Mouse (Mus musculus) splenic B cell, adult 2 months (primary cell): ENCODE measurements around the gene Trim14.

Experiments
- DNase-seq: peaks from one replicate; pipeline ENCODE4 v3.0.0-alpha.2; 2011; ENCODE audit warnings: low read depth, low spot score
- H3K27me3 ChIP-seq: 2 replicates; pipeline ENCODE4 v1.6.1; 2012; ENCODE audit warnings: mild to moderate bottlenecking, low read length, moderate library complexity, mixed read lengths; ENCODE audit not compliant: control insufficient read depth, poor library complexity, insufficient read depth, severe bottlenecking
- H3K36me3 ChIP-seq: 2 replicates; pipeline ENCODE4 v1.6.1; 2012; ENCODE audit warnings: mild to moderate bottlenecking, low read length, moderate library complexity, mixed read lengths; ENCODE audit not compliant: control insufficient read depth, poor library complexity, insufficient read depth, severe bottlenecking

The Trim14 gene

DNA sequence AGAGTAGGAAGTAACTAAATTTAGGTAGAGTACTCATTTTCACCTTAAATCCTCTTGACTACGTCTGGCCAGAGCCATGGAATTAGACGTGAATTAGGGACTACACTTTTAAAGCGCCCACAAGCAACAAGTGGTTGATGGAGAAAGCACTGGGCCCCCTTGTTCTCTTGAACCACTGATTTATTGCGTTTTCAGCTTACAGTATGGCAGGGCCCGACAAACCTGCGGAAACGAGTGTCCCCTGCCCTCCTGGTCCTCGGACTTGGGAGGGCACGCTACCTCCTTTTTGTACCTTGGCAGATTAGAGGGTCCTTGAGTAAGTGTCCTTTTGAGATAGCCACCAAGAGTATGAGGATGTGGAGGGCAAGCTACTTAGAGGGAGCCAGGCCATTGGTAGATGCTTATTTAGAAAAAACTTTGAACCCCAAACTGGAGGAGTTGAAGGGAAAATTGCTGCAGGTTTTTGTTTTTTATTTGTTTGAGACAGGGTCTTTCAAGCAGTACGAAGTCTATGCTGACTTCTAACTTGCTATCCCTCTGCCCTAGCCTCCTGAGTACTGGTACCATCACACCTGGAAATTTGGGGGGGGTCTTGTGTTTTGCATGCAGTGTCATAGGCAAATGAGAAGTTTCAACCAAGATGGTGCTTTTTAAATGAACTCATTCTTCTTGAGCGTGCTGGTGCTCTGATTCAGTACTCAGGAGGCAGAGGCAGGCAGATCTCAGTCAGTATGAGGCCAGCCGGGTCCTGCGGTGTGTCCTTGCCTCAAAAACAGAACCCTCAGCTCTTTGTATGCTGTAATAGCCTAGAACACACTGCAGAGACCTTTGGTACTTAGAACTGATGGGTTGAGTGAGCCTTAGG, 82.9 kb downstream of the Trim14 start:
- DNase-seq: no peak
- Histone ChIP-seq H3K36me3 (no peaks in the 10 kb centered on the region), H3K27me3 (no peaks in the 10 kb centered on the region)

DNA sequence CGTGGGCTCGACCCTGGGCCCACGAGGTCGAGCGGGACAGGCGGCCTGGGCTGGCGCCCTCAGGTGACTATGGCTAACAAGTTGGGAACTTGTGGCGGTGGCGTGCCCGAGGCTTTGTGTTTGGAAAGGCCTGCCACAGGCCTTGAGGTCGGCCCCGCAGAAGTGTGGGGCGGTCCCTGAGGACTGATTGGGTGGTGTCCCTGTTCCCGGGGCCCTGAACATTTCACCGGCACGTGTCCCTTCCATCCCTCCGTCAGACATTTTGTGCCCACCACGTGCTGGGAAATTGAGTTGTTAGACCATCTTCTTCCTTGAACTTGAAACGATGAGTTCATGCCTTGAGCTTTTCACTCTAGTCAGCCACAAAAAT, 83.5 kb downstream of the Trim14 start:
- H3K27me3 ChIP-seq: no peaks in the 10 kb centered on the region
- peak; percentile 72 for DNase-seq
- H3K36me3 ChIP-seq: no peaks in the 10 kb centered on the region

GRCm38 (mm10) chr4:46451758-46452480, 84.0 kb downstream of the Trim14 start:
- Histone ChIP-seq H3K27me3 (no peaks in the 10 kb centered on the region), H3K36me3 (no peaks in the 10 kb centered on the region)
- peak; percentile 79 for DNase-seq

GRCm38 (mm10) chr4:46451240-46451757, 84.6 kb downstream of the Trim14 start:
- Histone ChIP-seq H3K36me3 (no peaks in the 10 kb centered on the region), H3K27me3 (no peaks in the 10 kb centered on the region)
- DNase-seq: peak; percentile 68

DNA sequence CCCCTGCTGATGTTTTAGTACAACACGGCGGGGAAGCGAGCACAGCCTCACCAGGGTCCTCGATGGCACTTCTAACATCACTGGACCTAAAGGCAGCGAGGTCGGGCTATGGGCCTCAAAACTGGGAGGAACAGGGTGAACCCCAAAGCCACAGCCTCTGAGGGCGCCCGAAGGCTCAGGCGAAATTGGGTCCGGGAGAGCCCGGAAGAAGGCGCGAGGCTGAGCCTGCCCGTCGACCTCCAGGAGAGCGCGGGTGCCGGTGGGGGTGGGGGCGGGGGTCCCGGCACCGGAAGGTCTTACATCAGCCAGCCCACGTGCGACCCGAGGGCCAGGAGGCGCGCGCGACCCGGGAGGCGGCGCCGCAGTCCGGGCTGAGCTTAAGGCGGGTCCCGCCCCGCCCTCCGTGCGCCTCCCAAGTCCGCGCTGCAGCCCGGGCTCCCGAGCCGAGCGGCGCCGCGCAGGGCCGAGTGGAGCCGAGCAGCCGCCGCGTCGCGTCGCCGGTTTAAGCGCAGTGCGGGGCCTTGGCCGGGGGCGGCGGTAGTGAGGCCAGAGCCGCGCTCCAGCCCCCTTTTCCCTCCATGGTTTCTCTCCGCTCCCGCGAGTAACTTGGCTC, 85.3 kb downstream of the Trim14 start, which contains the start of gene Anp32b:
TSS of gene Anp32b (plus strand) at position 384 of the 613 bp plus-strand sequence.
- peak; percentile 92 for DNase-seq
- Histone ChIP-seq H3K36me3 (no peaks in the 10 kb centered on the region), H3K27me3 (no peaks in the 10 kb centered on the region)

DNA sequence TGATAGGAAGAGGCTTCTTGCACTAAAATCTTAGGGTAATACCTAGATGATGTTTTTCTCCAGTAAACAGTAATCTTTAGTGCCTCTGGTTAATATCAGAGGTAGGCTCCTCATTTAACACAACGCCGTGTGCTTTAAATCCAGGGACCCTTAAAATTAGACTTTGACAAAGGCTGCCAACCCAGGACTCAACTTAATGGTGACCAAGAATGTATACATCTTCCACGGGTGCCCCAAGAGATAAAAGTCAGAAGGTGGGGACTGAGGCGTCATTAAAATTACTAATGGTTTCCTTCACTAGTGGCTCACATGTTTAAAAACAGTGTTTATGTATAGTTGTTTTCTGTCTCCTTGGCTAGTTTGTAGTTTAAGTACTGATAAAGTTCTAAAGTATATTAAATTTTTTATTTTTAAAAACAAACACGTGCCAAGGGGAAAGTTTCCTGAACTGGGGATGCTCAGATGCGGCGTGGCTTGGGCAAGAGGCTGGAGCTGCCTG, 85.9 kb downstream of the Trim14 start:
- no peak for DNase-seq
- Histone ChIP-seq H3K36me3 (no peaks in the 10 kb centered on the region), H3K27me3 (no peaks in the 10 kb centered on the region)

- no peak for DNase-seq
- H3K27me3 ChIP-seq: no peaks in the 10 kb centered on the region
- no peaks in the 10 kb centered on the region for H3K36me3 ChIP-seq
Measured at GRCm38 (mm10) chr4:46448886-46449285, 87.1 kb downstream of the Trim14 start.

GRCm38 (mm10) chr4:46447461-46447860, 88.5 kb downstream of the Trim14 start:
- Histone ChIP-seq H3K36me3 (no peaks in the 10 kb centered on the region), H3K27me3 (no peaks in the 10 kb centered on the region)
- no peak for DNase-seq

- DNase-seq: no peak
- Histone ChIP-seq H3K36me3 (no peaks in the 10 kb centered on the region), H3K27me3 (no peaks in the 10 kb centered on the region)
Measured at GRCm38 (mm10) chr4:46445237-46445945, 90.5 kb downstream of the Trim14 start.
